In the genomic region with DNA sequence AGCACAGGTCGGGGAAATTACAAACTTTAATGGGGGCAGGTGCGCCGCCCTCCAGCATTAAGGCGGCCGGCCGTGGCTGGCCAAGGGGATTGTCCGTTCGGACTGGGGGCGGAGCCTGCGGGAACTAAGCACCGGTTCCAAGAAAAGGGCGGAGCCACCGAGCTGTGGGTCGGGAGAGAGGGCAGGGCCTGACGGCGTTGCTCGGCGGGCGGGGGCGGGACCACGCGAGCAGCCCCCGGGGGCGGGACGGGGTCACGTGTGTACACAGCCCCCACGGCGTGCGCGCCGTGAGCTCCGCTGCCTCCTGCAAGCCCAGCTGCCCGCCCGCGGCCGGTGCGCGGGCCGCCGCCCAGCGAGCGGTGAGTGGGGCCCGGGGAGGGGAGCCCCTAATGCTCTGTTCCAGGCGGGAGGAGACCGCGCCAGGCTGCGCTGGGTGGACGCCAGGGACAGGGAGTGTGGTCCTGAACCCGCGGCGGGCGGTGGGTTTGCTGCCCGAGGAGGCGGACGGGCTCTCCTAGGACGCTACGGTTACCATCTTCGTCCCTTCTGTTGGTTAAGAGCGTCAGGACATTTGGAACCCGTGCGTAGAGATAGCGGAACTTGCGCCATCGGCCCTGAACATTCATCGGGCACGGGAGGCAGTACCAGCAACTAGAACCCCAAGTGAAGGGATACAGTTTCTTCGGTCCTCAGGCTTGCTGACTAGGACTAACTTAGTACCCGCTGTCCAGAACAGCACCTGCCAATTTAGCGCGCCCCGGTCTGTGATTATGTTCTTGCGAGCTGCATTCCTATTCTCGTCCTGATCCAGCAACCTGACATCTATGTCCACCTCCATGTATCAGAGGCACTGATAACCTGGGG, we compare ENCODE assay signal across 8 mouse cellular contexts. TPM values are rescaled to one million over a fixed set of nuclear protein-coding genes. Genes with fewer than 3 reads are reported as not detected.
DNase-seq lines count a peak whose midpoint lies in the region; ATAC-seq and TF ChIP-seq lines count a peak whose summit lies in the region.

No protein-coding gene starts in this region.

- ATAC-seq in embryonic facial prominence, embryonic 11.5 days (replicated peaks; ENCODE audit: insufficient number of reproducible peaks, low FRiP score, low TSS enrichment, low read depth) = peak; percentile 70
- ATAC-seq in limb, embryonic 11.5 days (ENCODE audit: insufficient number of reproducible peaks, low FRiP score, low TSS enrichment, low read depth) = peak; percentile 76
- peak; percentile 86 for ATAC-seq in midbrain, embryonic 13.5 days
- no peak for ATAC-seq in activated CD4-positive, CD25-positive, alpha-beta regulatory T cell, adult 4 months

- H3K36me3 ChIP-seq in embryonic facial prominence, embryonic 11.5 days (replicated peaks; ENCODE audit: control insufficient read depth, insufficient read depth, low read depth, low read length) = no peaks in the 10 kb centered on the region
- H3K36me3 ChIP-seq in limb, embryonic 11.5 days (ENCODE audit: control insufficient read depth, insufficient read depth, low read length) = no peaks in the 10 kb centered on the region
- no peaks in the 10 kb centered on the region for H3K36me3 ChIP-seq in midbrain, embryonic 13.5 days
- no peaks in the 10 kb centered on the region for H3K36me3 ChIP-seq in small intestine, adult 2 months (ENCODE audit: control insufficient read depth, insufficient read depth, low read length)

- H3K4me1 ChIP-seq in embryonic facial prominence, embryonic 11.5 days (ENCODE audit: control insufficient read depth, insufficient read depth, low read length) = peaks cover 6% of the 10 kb centered on the region
- peaks cover 7% of the 10 kb centered on the region; the same call in 1 of the 2 replicates for H3K4me1 ChIP-seq in limb, embryonic 11.5 days (ENCODE audit: control insufficient read depth, insufficient read depth, low read length)
- peaks cover 40% of the 10 kb centered on the region for H3K4me1 ChIP-seq in midbrain, embryonic 13.5 days (replicated peaks)
- H3K4me1 ChIP-seq in small intestine, adult 2 months (ENCODE audit: control insufficient read depth, insufficient read depth, insufficient read length, low read length) = peaks cover 37% of the 10 kb centered on the region

- no peaks in the 10 kb centered on the region for H3K27me3 ChIP-seq in embryonic facial prominence, embryonic 11.5 days (ENCODE audit: control insufficient read depth, insufficient read depth, low read length)
- H3K27me3 ChIP-seq in limb, embryonic 11.5 days (ENCODE audit: control insufficient read depth, insufficient read depth, low read length) = no peaks in the 10 kb centered on the region
- no peaks in the 10 kb centered on the region for H3K27me3 ChIP-seq in midbrain, embryonic 13.5 days
- H3K27me3 ChIP-seq in small intestine, adult 2 months (ENCODE audit: control insufficient read depth, insufficient read depth, low read length) = no peaks in the 10 kb centered on the region

- no peaks in the 10 kb centered on the region for H3K9me3 ChIP-seq in embryonic facial prominence, embryonic 11.5 days (replicated peaks; ENCODE audit: control insufficient read depth, low read length)
- H3K9me3 ChIP-seq in limb, embryonic 11.5 days (ENCODE audit: control insufficient read depth, low read length) = no peaks in the 10 kb centered on the region
- no peaks in the 10 kb centered on the region for H3K9me3 ChIP-seq in midbrain, embryonic 13.5 days

- 0 out of 2 replicates have a peak, but pooled peaks have one; percentile 29 for TF ChIP-seq POLR2A in small intestine, adult 2 months (IDR thresholded peaks at IDR 0.05; ENCODE audit: low read depth, low read length)

- H3K4me3 ChIP-seq in embryonic facial prominence, embryonic 11.5 days (ENCODE audit: low read depth, low read length) = peak overlapping the region; percentile 65
- H3K4me3 ChIP-seq in limb, embryonic 11.5 days (ENCODE audit: low read depth, low read length) = peak overlapping the region; percentile 54
- H3K4me3 ChIP-seq in midbrain, embryonic 13.5 days (replicated peaks) = peak overlapping the region; percentile 59
- peak overlapping the region; percentile 76 for H3K4me3 ChIP-seq in small intestine, adult 2 months (ENCODE audit: low read depth, low read length)

- H3K9ac ChIP-seq in embryonic facial prominence, embryonic 11.5 days (replicated peaks; ENCODE audit: low read length) = peak overlapping the region; percentile 70
- H3K9ac ChIP-seq in limb, embryonic 11.5 days (ENCODE audit: low read length) = peak overlapping the region; percentile 52
- peak overlapping the region; percentile 73 for H3K9ac ChIP-seq in midbrain, embryonic 13.5 days (replicated peaks)

- peak overlapping the region; percentile 28; the same call in 1 of the 2 replicates for H3K27ac ChIP-seq in embryonic facial prominence, embryonic 11.5 days (replicated peaks; ENCODE audit: low read depth, low read length)
- H3K27ac ChIP-seq in limb, embryonic 11.5 days (replicated peaks; ENCODE audit: low read depth, low read length) = no peak overlapping the region
- peak overlapping the region; percentile 27 for H3K27ac ChIP-seq in midbrain, embryonic 13.5 days
- H3K27ac ChIP-seq in small intestine, adult 2 months (ENCODE audit: insufficient read depth, low read depth, low read length) = peak overlapping the region; percentile 71

- TF ChIP-seq CTCF in small intestine, adult 2 months (IDR thresholded peaks at IDR 0.05; ENCODE audit: extremely low read depth, insufficient read length, insufficient replicate concordance, low read depth, low read length) = no peak

- peak; percentile 97 for DNase-seq in adrenal gland, postnatal 25 days
- DNase-seq in embryonic facial prominence, embryonic 11.5 days (ENCODE audit: low spot score) = peak; percentile 88
- DNase-seq in heart, adult 11 months = peak; percentile 100
- peak; percentile 98 for DNase-seq in kidney, adult 18-20 months
- DNase-seq in limb, embryonic 11.5 days (ENCODE audit: low spot score) = peak; percentile 89

- H3K4me2 ChIP-seq in embryonic facial prominence, embryonic 11.5 days (ENCODE audit: low read depth, low read length) = peak overlapping the region; percentile 95
- H3K4me2 ChIP-seq in limb, embryonic 11.5 days (ENCODE audit: low read depth, severe bottlenecking) = peak overlapping the region; percentile 81
- peak overlapping the region; percentile 88 for H3K4me2 ChIP-seq in midbrain, embryonic 13.5 days (replicated peaks)

- WGBS in embryonic facial prominence, embryonic 11.5 days = 2% methylated on average over 73 of the region's 73 CpGs
- WGBS in limb, embryonic 11.5 days = 2% methylated on average over 49 of the region's 73 CpGs
- 1% methylated on average over 70 of the region's 73 CpGs for WGBS in midbrain, embryonic 13.5 days
- WGBS in small intestine, adult 2 months = 1% methylated on average over 72 of the region's 73 CpGs

RNA-seq across cellular contexts. Expression of gene Gpr146, which starts 3.1 kb away (rescaled TPM):
- total RNA-seq in adrenal gland, postnatal 25 days (2021) = 13.1 and 16.0 TPM in 2 replicates
- 1.6 and 1.7 TPM in 2 replicates for polyA plus RNA-seq in embryonic facial prominence, embryonic 11.5 days (2014; fragmentation: Nextera tagmentation; extraction: Ambion mirVana)
- 1.9 and 2.3 TPM in 2 replicates for polyA plus RNA-seq in limb, embryonic 11.5 days (2014; fragmentation: Nextera tagmentation; extraction: Ambion mirVana)
- polyA plus RNA-seq in midbrain, embryonic 13.5 days (2015; fragmentation: Nextera tagmentation; extraction: Ambion mirVana) = 1.7 TPM in 2 replicates
- polyA plus RNA-seq in small intestine, adult 2 months (2012; rRNA removed) = 4.0 and 6.8 TPM in 2 replicates
- polyA plus RNA-seq in activated CD4-positive, CD25-positive, alpha-beta regulatory T cell, adult 4 months (2017; shearing (Covaris generic)) = 1 to 10 TPM; 8.1 to 8.8 TPM

RNA-seq across cellular contexts. Expression of gene C130050O18Rik, which starts 24.5 kb away (rescaled TPM):
- 0.49 and 0.57 TPM in 2 replicates for total RNA-seq in adrenal gland, postnatal 25 days (2021)
- 0.18 and 0.27 TPM in 2 replicates for polyA plus RNA-seq in embryonic facial prominence, embryonic 11.5 days (2014; fragmentation: Nextera tagmentation; extraction: Ambion mirVana)
- 0.62 and 0.89 TPM in 2 replicates for polyA plus RNA-seq in limb, embryonic 11.5 days (2014; fragmentation: Nextera tagmentation; extraction: Ambion mirVana)
- polyA plus RNA-seq in midbrain, embryonic 13.5 days (2015; fragmentation: Nextera tagmentation; extraction: Ambion mirVana) = 0.13 TPM in 1 of 2 replicates, not detected in the other
- polyA plus RNA-seq in small intestine, adult 2 months (2012; rRNA removed) = 3.0 and 3.5 TPM in 2 replicates
- polyA plus RNA-seq in activated CD4-positive, CD25-positive, alpha-beta regulatory T cell, adult 4 months (2017; shearing (Covaris generic)) = not detected

RNA-seq across cellular contexts. Expression of gene Cyp2w1, which starts 28.2 kb away (rescaled TPM):
- total RNA-seq in adrenal gland, postnatal 25 days (2021) = not detected in 2 replicates
- 0.41 and 0.46 TPM in 2 replicates for polyA plus RNA-seq in embryonic facial prominence, embryonic 11.5 days (2014; fragmentation: Nextera tagmentation; extraction: Ambion mirVana)
- not detected in 2 replicates for polyA plus RNA-seq in limb, embryonic 11.5 days (2014; fragmentation: Nextera tagmentation; extraction: Ambion mirVana)
- not detected in 2 replicates for polyA plus RNA-seq in midbrain, embryonic 13.5 days (2015; fragmentation: Nextera tagmentation; extraction: Ambion mirVana)
- polyA plus RNA-seq in small intestine, adult 2 months (2012; rRNA removed) = 0.32 and 2.0 TPM in 2 replicates
- not detected for polyA plus RNA-seq in activated CD4-positive, CD25-positive, alpha-beta regulatory T cell, adult 4 months (2017; shearing (Covaris generic))

RNA-seq across cellular contexts. Expression of gene Cox19, which starts 29.4 kb away (rescaled TPM):
- total RNA-seq in adrenal gland, postnatal 25 days (2021) = 61.7 and 66.5 TPM in 2 replicates
- polyA plus RNA-seq in embryonic facial prominence, embryonic 11.5 days (2014; fragmentation: Nextera tagmentation; extraction: Ambion mirVana) = 116 and 123 TPM in 2 replicates
- 117 and 120 TPM in 2 replicates for polyA plus RNA-seq in limb, embryonic 11.5 days (2014; fragmentation: Nextera tagmentation; extraction: Ambion mirVana)
- 120 and 131 TPM in 2 replicates for polyA plus RNA-seq in midbrain, embryonic 13.5 days (2015; fragmentation: Nextera tagmentation; extraction: Ambion mirVana)
- 58.8 and 104 TPM in 2 replicates for polyA plus RNA-seq in small intestine, adult 2 months (2012; rRNA removed)
- 10 to 100 TPM; 62.8 to 67.6 TPM for polyA plus RNA-seq in activated CD4-positive, CD25-positive, alpha-beta regulatory T cell, adult 4 months (2017; shearing (Covaris generic))

RNA-seq across cellular contexts. Expression of gene Gper1, which starts 42.3 kb away (rescaled TPM):
- total RNA-seq in adrenal gland, postnatal 25 days (2021) = 3.5 and 4.8 TPM in 2 replicates
- 0.42 and 0.82 TPM in 2 replicates for polyA plus RNA-seq in embryonic facial prominence, embryonic 11.5 days (2014; fragmentation: Nextera tagmentation; extraction: Ambion mirVana)
- polyA plus RNA-seq in limb, embryonic 11.5 days (2014; fragmentation: Nextera tagmentation; extraction: Ambion mirVana) = 0.80 and 1.1 TPM in 2 replicates
- 6.0 and 7.5 TPM in 2 replicates for polyA plus RNA-seq in midbrain, embryonic 13.5 days (2015; fragmentation: Nextera tagmentation; extraction: Ambion mirVana)
- polyA plus RNA-seq in small intestine, adult 2 months (2012; rRNA removed) = 1.8 and 2.1 TPM in 2 replicates
- polyA plus RNA-seq in activated CD4-positive, CD25-positive, alpha-beta regulatory T cell, adult 4 months (2017; shearing (Covaris generic)) = not detected
